Mouse (Mus musculus): Measurements from ENCODE around the gene Mcm3ap. TPM values are rescaled to one million over a fixed set of nuclear protein-coding genes. Genes with fewer than 3 reads are reported as not detected.

Mcm3ap gene
- polyA plus RNA-seq, 1 experiment from 2014 or later = 52.6 TPM

- Histone ChIP-seq H3K4me1 (no peaks in the 10 kb centered on the region), H3K9me3 (replicated peaks) (no peaks in the 10 kb centered on the region), H3K4me3 (replicated peaks) (no peak overlapping the region), H3K4me2 (replicated peaks) (no peak overlapping the region), H3K27ac (replicated peaks) (no peak overlapping the region), H3K36me3 (0 out of 2 replicates have a peak, but pooled peaks cover 3% of the 10 kb centered on the region), H3K9ac (no peak overlapping the region), H3K27me3 (no peaks in the 10 kb centered on the region)
- 53% methylated on average over 5 of the region's 5 CpGs for WGBS
- no peak for ATAC-seq (ENCODE audit: insufficient number of reproducible peaks, low FRiP score, low TSS enrichment, low read depth)
Observed at GRCm38 (mm10) chr10:76455289-76455688, 13.4 kb upstream of the Mcm3ap start.

GRCm38 (mm10) chr10:76461255-76461654, 7.5 kb upstream of the Mcm3ap start:
- WGBS = 95% methylated on average over 1 of the region's 1 CpGs
- ATAC-seq (ENCODE audit: insufficient number of reproducible peaks, low FRiP score, low TSS enrichment, low read depth) = no peak
- H3K4me2 ChIP-seq (replicated peaks) = no peak overlapping the region
- H3K9me3 ChIP-seq (replicated peaks) = no peaks in the 10 kb centered on the region
- H3K27me3 ChIP-seq = no peaks in the 10 kb centered on the region
- H3K36me3 ChIP-seq = 0 out of 2 replicates have a peak, but pooled peaks cover 5% of the 10 kb centered on the region
- H3K27ac ChIP-seq (replicated peaks) = no peak overlapping the region
- H3K9ac ChIP-seq = no peak overlapping the region
- no peak overlapping the region for H3K4me3 ChIP-seq (replicated peaks)
- no peaks in the 10 kb centered on the region for H3K4me1 ChIP-seq

GRCm38 (mm10) chr10:76462312-76462711, 6.4 kb upstream of the Mcm3ap start:
- 89% methylated on average over 7 of the region's 7 CpGs for WGBS
- Histone ChIP-seq H3K27me3 (no peaks in the 10 kb centered on the region), H3K4me2 (replicated peaks) (no peak overlapping the region), H3K9me3 (replicated peaks) (no peaks in the 10 kb centered on the region), H3K4me3 (replicated peaks) (no peak overlapping the region), H3K9ac (no peak overlapping the region), H3K27ac (replicated peaks) (no peak overlapping the region), H3K36me3 (0 out of 2 replicates have a peak, but pooled peaks cover 5% of the 10 kb centered on the region), H3K4me1 (no peaks in the 10 kb centered on the region)
- no peak for ATAC-seq (ENCODE audit: insufficient number of reproducible peaks, low FRiP score, low TSS enrichment, low read depth)

GRCm38 (mm10) chr10:76462721-76463120, 6.0 kb upstream of the Mcm3ap start:
- no peak for ATAC-seq (ENCODE audit: insufficient number of reproducible peaks, low FRiP score, low TSS enrichment, low read depth)
- H3K9me3 ChIP-seq (replicated peaks) = no peaks in the 10 kb centered on the region
- H3K27me3 ChIP-seq = no peaks in the 10 kb centered on the region
- no peak overlapping the region for H3K9ac ChIP-seq
- H3K4me3 ChIP-seq (replicated peaks) = no peak overlapping the region
- H3K27ac ChIP-seq (replicated peaks) = no peak overlapping the region
- 0 out of 2 replicates have a peak, but pooled peaks cover 3% of the 10 kb centered on the region for H3K4me1 ChIP-seq
- 81% methylated on average over 6 of the region's 6 CpGs for WGBS
- 0 out of 2 replicates have a peak, but pooled peaks cover 5% of the 10 kb centered on the region for H3K36me3 ChIP-seq
- H3K4me2 ChIP-seq (replicated peaks) = no peak overlapping the region

GRCm38 (mm10) chr10:76473759-76474158, 5.0 kb downstream of the Mcm3ap start:
- peaks cover 70% of the 10 kb centered on the region for H3K36me3 ChIP-seq
- WGBS = 93% methylated on average over 5 of the region's 5 CpGs
- no peak overlapping the region for H3K4me2 ChIP-seq (replicated peaks)
- H3K9ac ChIP-seq = no peak overlapping the region
- no peak overlapping the region for H3K27ac ChIP-seq (replicated peaks)
- 0 out of 2 replicates have a peak, but pooled peaks cover 9% of the 10 kb centered on the region for H3K4me1 ChIP-seq
- ATAC-seq (ENCODE audit: insufficient number of reproducible peaks, low FRiP score, low TSS enrichment, low read depth) = no peak
- H3K9me3 ChIP-seq (replicated peaks) = no peaks in the 10 kb centered on the region
- no peak overlapping the region for H3K4me3 ChIP-seq (replicated peaks)
- H3K27me3 ChIP-seq = no peaks in the 10 kb centered on the region

- no peak for ATAC-seq (ENCODE audit: insufficient number of reproducible peaks, low FRiP score, low TSS enrichment, low read depth)
- H3K9me3 ChIP-seq (replicated peaks) = no peaks in the 10 kb centered on the region
- no peak overlapping the region for H3K27ac ChIP-seq (replicated peaks)
- H3K9ac ChIP-seq = no peak overlapping the region
- WGBS = 84% methylated on average over 13 of the region's 13 CpGs
- H3K4me1 ChIP-seq = no peaks in the 10 kb centered on the region
- no peaks in the 10 kb centered on the region for H3K27me3 ChIP-seq
- no peak overlapping the region for H3K4me2 ChIP-seq (replicated peaks)
- H3K4me3 ChIP-seq (replicated peaks) = no peak overlapping the region
- peaks cover 96% of the 10 kb centered on the region for H3K36me3 ChIP-seq
Observed at GRCm38 (mm10) chr10:76480851-76481250, 12.1 kb downstream of the Mcm3ap start.

- H3K27me3 ChIP-seq = no peaks in the 10 kb centered on the region
- H3K4me3 ChIP-seq (replicated peaks) = no peak overlapping the region
- no peak for ATAC-seq (ENCODE audit: insufficient number of reproducible peaks, low FRiP score, low TSS enrichment, low read depth)
- H3K9me3 ChIP-seq (replicated peaks) = no peaks in the 10 kb centered on the region
- H3K36me3 ChIP-seq = peaks cover 96% of the 10 kb centered on the region
- no peak overlapping the region for H3K4me2 ChIP-seq (replicated peaks)
- H3K27ac ChIP-seq (replicated peaks) = no peak overlapping the region
- no peaks in the 10 kb centered on the region for H3K4me1 ChIP-seq
- 91% methylated on average over 6 of the region's 6 CpGs for WGBS
- no peak overlapping the region for H3K9ac ChIP-seq
Observed at GRCm38 (mm10) chr10:76481480-76481879, 12.8 kb downstream of the Mcm3ap start.

- 100% methylated on average over 2 of the region's 2 CpGs for WGBS
- Histone ChIP-seq H3K9ac (no peak overlapping the region), H3K27me3 (no peaks in the 10 kb centered on the region), H3K4me2 (replicated peaks) (no peak overlapping the region), H3K36me3 (peaks cover 97% of the 10 kb centered on the region), H3K4me3 (replicated peaks) (no peak overlapping the region), H3K4me1 (no peaks in the 10 kb centered on the region), H3K9me3 (replicated peaks) (no peaks in the 10 kb centered on the region), H3K27ac (replicated peaks) (no peak overlapping the region)
- ATAC-seq (ENCODE audit: insufficient number of reproducible peaks, low FRiP score, low TSS enrichment, low read depth) = no peak
Observed at GRCm38 (mm10) chr10:76486302-76486701, 17.6 kb downstream of the Mcm3ap start.

- no peak for ATAC-seq (ENCODE audit: insufficient number of reproducible peaks, low FRiP score, low TSS enrichment, low read depth)
- no peak overlapping the region for H3K27ac ChIP-seq (replicated peaks)
- WGBS = 81% methylated on average over 8 of the region's 8 CpGs
- H3K36me3 ChIP-seq = peaks cover 92% of the 10 kb centered on the region
- H3K27me3 ChIP-seq = no peaks in the 10 kb centered on the region
- H3K4me3 ChIP-seq (replicated peaks) = no peak overlapping the region
- H3K4me2 ChIP-seq (replicated peaks) = no peak overlapping the region
- no peak overlapping the region for H3K9ac ChIP-seq
- H3K9me3 ChIP-seq (replicated peaks) = no peaks in the 10 kb centered on the region
- H3K4me1 ChIP-seq = no peaks in the 10 kb centered on the region
Observed at GRCm38 (mm10) chr10:76488265-76488664, 19.5 kb downstream of the Mcm3ap start.

GRCm38 (mm10) chr10:76489205-76489604, 20.5 kb downstream of the Mcm3ap start:
- Histone ChIP-seq H3K9ac (no peak overlapping the region), H3K9me3 (replicated peaks) (no peaks in the 10 kb centered on the region), H3K27ac (replicated peaks) (no peak overlapping the region), H3K4me3 (replicated peaks) (no peak overlapping the region), H3K4me1 (no peaks in the 10 kb centered on the region), H3K36me3 (peaks cover 92% of the 10 kb centered on the region), H3K4me2 (replicated peaks) (no peak overlapping the region), H3K27me3 (no peaks in the 10 kb centered on the region)
- 92% methylated on average over 15 of the region's 15 CpGs for WGBS
- ATAC-seq (ENCODE audit: insufficient number of reproducible peaks, low FRiP score, low TSS enrichment, low read depth) = no peak

- Histone ChIP-seq H3K4me2 (replicated peaks) (no peak overlapping the region), H3K4me1 (no peaks in the 10 kb centered on the region), H3K4me3 (replicated peaks) (no peak overlapping the region), H3K9me3 (replicated peaks) (no peaks in the 10 kb centered on the region), H3K27ac (replicated peaks) (no peak overlapping the region), H3K9ac (no peak overlapping the region), H3K36me3 (peaks cover 85% of the 10 kb centered on the region), H3K27me3 (no peaks in the 10 kb centered on the region)
- WGBS = 89% methylated on average over 1 of the region's 1 CpGs
- no peak for ATAC-seq (ENCODE audit: insufficient number of reproducible peaks, low FRiP score, low TSS enrichment, low read depth)
Observed at GRCm38 (mm10) chr10:76493527-76493926, 24.8 kb downstream of the Mcm3ap start.

- Histone ChIP-seq H3K4me3 (replicated peaks) (no peak overlapping the region), H3K27me3 (no peaks in the 10 kb centered on the region), H3K4me1 (no peaks in the 10 kb centered on the region), H3K9me3 (replicated peaks) (no peaks in the 10 kb centered on the region), H3K4me2 (replicated peaks) (no peak overlapping the region), H3K36me3 (peaks cover 85% of the 10 kb centered on the region), H3K9ac (no peak overlapping the region), H3K27ac (replicated peaks) (no peak overlapping the region)
- ATAC-seq (ENCODE audit: insufficient number of reproducible peaks, low FRiP score, low TSS enrichment, low read depth) = no peak
- WGBS = 89% methylated on average over 6 of the region's 6 CpGs
Observed at GRCm38 (mm10) chr10:76495501-76495900, 26.8 kb downstream of the Mcm3ap start.

Measured in embryonic facial prominence, embryonic 15.5 days (tissue).